Mouse (Mus musculus): ENCODE results near the gene Calcrl. TPM values are rescaled to one million over a fixed set of nuclear protein-coding genes. Genes with fewer than 3 reads are reported as not detected.
"Not testable (repeated sequence)": the region's sequence is repeated elsewhere in the genome, so short reads cannot be mapped to it uniquely, and the experiment has no call there.

The Calcrl gene
- total RNA-seq, 2 experiments from 2014 or later = 16.7 to 32.3 TPM

- ATAC-seq (replicated peaks; ENCODE audit: low FRiP score, poor library complexity, severe bottlenecking) = no peak
Observed at GRCm38 (mm10) chr2:84396557-84396956, 28.7 kb downstream of the Calcrl start.

GRCm38 (mm10) chr2:84393236-84393635 is 32.0 kb downstream of the Calcrl start:
- ATAC-seq (replicated peaks; ENCODE audit: low FRiP score, poor library complexity, severe bottlenecking) = no peak

GRCm38 (mm10) chr2:84389075-84389474 is 36.1 kb downstream of the Calcrl start:
- no peak for ATAC-seq (replicated peaks; ENCODE audit: low FRiP score, poor library complexity, severe bottlenecking)

GRCm38 (mm10) chr2:84388537-84388936 is 36.7 kb downstream of the Calcrl start:
- ATAC-seq (replicated peaks; ENCODE audit: low FRiP score, poor library complexity, severe bottlenecking) = not testable (repeated sequence)

GRCm38 (mm10) chr2:84388023-84388416 is 37.2 kb downstream of the Calcrl start:
- no peak for ATAC-seq (replicated peaks; ENCODE audit: low FRiP score, poor library complexity, severe bottlenecking)

GRCm38 (mm10) chr2:84387394-84388022 is 37.7 kb downstream of the Calcrl start:
- no peak for ATAC-seq (replicated peaks; ENCODE audit: low FRiP score, poor library complexity, severe bottlenecking)

GRCm38 (mm10) chr2:84386563-84387393 is 38.4 kb downstream of the Calcrl start:
- no peak for ATAC-seq (replicated peaks; ENCODE audit: low FRiP score, poor library complexity, severe bottlenecking)

GRCm38 (mm10) chr2:84384911-84385693 is 40.1 kb downstream of the Calcrl start:
- ATAC-seq (replicated peaks; ENCODE audit: low FRiP score, poor library complexity, severe bottlenecking) = no peak

GRCm38 (mm10) chr2:84383828-84384227 is 41.4 kb downstream of the Calcrl start:
- ATAC-seq (replicated peaks; ENCODE audit: low FRiP score, poor library complexity, severe bottlenecking) = no peak

- ATAC-seq (replicated peaks; ENCODE audit: low FRiP score, poor library complexity, severe bottlenecking) = no peak
Observed at GRCm38 (mm10) chr2:84382556-84382955, 42.7 kb downstream of the Calcrl start.

GRCm38 (mm10) chr2:84381997-84382396 is 43.2 kb downstream of the Calcrl start:
- no peak for ATAC-seq (replicated peaks; ENCODE audit: low FRiP score, poor library complexity, severe bottlenecking)

GRCm38 (mm10) chr2:84380816-84381215 is 44.4 kb downstream of the Calcrl start:
- no peak for ATAC-seq (replicated peaks; ENCODE audit: low FRiP score, poor library complexity, severe bottlenecking)

- no peak for ATAC-seq (replicated peaks; ENCODE audit: low FRiP score, poor library complexity, severe bottlenecking)
Observed at GRCm38 (mm10) chr2:84378678-84379077, 46.5 kb downstream of the Calcrl start.

GRCm38 (mm10) chr2:84369256-84369655 is 56.0 kb downstream of the Calcrl start:
- no peak for ATAC-seq (replicated peaks; ENCODE audit: low FRiP score, poor library complexity, severe bottlenecking)

- no peak for ATAC-seq (replicated peaks; ENCODE audit: low FRiP score, poor library complexity, severe bottlenecking)
Observed at GRCm38 (mm10) chr2:84366742-84367141, 58.5 kb downstream of the Calcrl start.

GRCm38 (mm10) chr2:84365266-84365665 is 59.9 kb downstream of the Calcrl start:
- no peak for ATAC-seq (replicated peaks; ENCODE audit: low FRiP score, poor library complexity, severe bottlenecking)

- 0 out of 2 replicates have a peak, but pooled peaks have one; percentile 42 for ATAC-seq (replicated peaks; ENCODE audit: low FRiP score, poor library complexity, severe bottlenecking)
Observed at GRCm38 (mm10) chr2:84362779-84363719, 62.2 kb downstream of the Calcrl start.

- ATAC-seq (replicated peaks; ENCODE audit: low FRiP score, poor library complexity, severe bottlenecking) = no peak
Observed at GRCm38 (mm10) chr2:84358690-84359343, 66.4 kb downstream of the Calcrl start.

GRCm38 (mm10) chr2:84355281-84355680 is 69.9 kb downstream of the Calcrl start:
- no peak for ATAC-seq (replicated peaks; ENCODE audit: low FRiP score, poor library complexity, severe bottlenecking)

Measured in erythroblast, adult 5-6 weeks (primary cell).